Mouse (Mus musculus) large intestine, adult 2 months (tissue): ENCODE measurements around the gene Kntc1. TPM values are rescaled to one million over a fixed set of nuclear protein-coding genes. Genes with fewer than 3 reads are reported as not detected.

Source experiments
- DNase-seq: peaks from one replicate; pipeline ENCODE4 v3.0.0-alpha.2; 2012; ENCODE audit warnings: low read depth, low spot score
- WGBS: fragments of 180-500 bp; shearing (Covaris S2); methylation state at CpG from one replicate; pipeline ENCODE4 v1.1.7; 2018; 5-methylcytosine and 5-hydroxymethylcytosine counted together
- polyA plus RNA-seq: library from polyadenylated mRNA; depleted of rRNA; stranded (reverse); fragments of >200 nt; gene quantifications from 2 replicates; pipeline ENCODE4 v1.2.3, GENCODE M21; 2012; rRNA removed

Gene Kntc1
- polyA plus RNA-seq, 1 experiment = 4.5 TPM

- no peak for DNase-seq
- 14% methylated on average over 15 of the region's 15 CpGs for WGBS
Observed at GRCm38 (mm10) chr5:123862374-123863350, 113.1 kb downstream of the Kntc1 start.

GRCm38 (mm10) chr5:123863934-123864333, 114.4 kb downstream of the Kntc1 start:
- 93% methylated on average over 14 of the region's 14 CpGs for WGBS
- no peak for DNase-seq

- DNase-seq = no peak
- WGBS = 43% methylated on average over 12 of the region's 12 CpGs
Observed at GRCm38 (mm10) chr5:123865365-123865764, 115.8 kb downstream of the Kntc1 start, which contains the start of gene Hcar2. TSS of gene Hcar2 (minus strand) at chr5:123865499.

- DNase-seq = no peak
- 87% methylated on average over 4 of the region's 4 CpGs for WGBS
Observed at GRCm38 (mm10) chr5:123866457-123866856, 116.9 kb downstream of the Kntc1 start.

- 62% methylated on average over 4 of the region's 4 CpGs for WGBS
- no peak for DNase-seq
Observed at GRCm38 (mm10) chr5:123869615-123870014, 120.1 kb downstream of the Kntc1 start.

Other genes with a start within 250 kb of the Kntc1 start
- gene B3gnt4, start 239.3 kb upstream of the Kntc1 start, polyA plus RNA-seq = 0.07 and 0.10 TPM in 2 replicates
- 39.8 and 44.0 TPM in 2 replicates for gene Diablo, start 225.5 kb upstream of the Kntc1 start, polyA plus RNA-seq
- 4.1 and 6.3 TPM in 2 replicates for gene Gm49027, start 224.2 kb upstream of the Kntc1 start, polyA plus RNA-seq
- gene Vps33a, start 176.7 kb upstream of the Kntc1 start, polyA plus RNA-seq = 9.2 and 15.1 TPM in 2 replicates
- 9.2 and 11.3 TPM in 2 replicates for gene Clip1, start 65.1 kb upstream of the Kntc1 start, polyA plus RNA-seq
- 20.0 and 27.6 TPM in 2 replicates for gene Zcchc8, start 28.6 kb upstream of the Kntc1 start, polyA plus RNA-seq
- 10.5 and 14.7 TPM in 2 replicates for gene Rsrc2, start 302 bp upstream of the Kntc1 start, polyA plus RNA-seq
- gene Hcar2, start 115.8 kb downstream of the Kntc1 start, polyA plus RNA-seq = 0.71 and 0.97 TPM in 2 replicates
- 3.3 and 3.7 TPM in 2 replicates for gene Hcar1, start 130.3 kb downstream of the Kntc1 start, polyA plus RNA-seq
- gene Denr, start 157.5 kb downstream of the Kntc1 start, polyA plus RNA-seq = 8.8 and 14.5 TPM in 2 replicates
- 0.22 TPM in 1 of 2 replicates, not detected in the other for gene Gm43518, start 177.7 kb downstream of the Kntc1 start, polyA plus RNA-seq
- gene Ccdc62, start 181.0 kb downstream of the Kntc1 start, polyA plus RNA-seq = 1.2 and 1.6 TPM in 2 replicates
- gene Hip1r, start 223.9 kb downstream of the Kntc1 start, polyA plus RNA-seq = 22.9 and 34.9 TPM in 2 replicates